Mouse (Mus musculus): ENCODE data around the gene Ypel2. TPM values are rescaled to one million over a fixed set of nuclear protein-coding genes. Genes with fewer than 3 reads are reported as not detected.
A peak's percentile ranks its signal among the peaks of the same experiment; 100 is the strongest.

Gene Ypel2
- total and polyA plus RNA-seq, 3 experiments: 0.23 to 0.52 TPM; not detected in 1

GRCm38 (mm10) chr11:86994330-86994729 is 823 bp upstream of the Ypel2 start (continued):
- no peak for TF ChIP-seq USF2 (IDR thresholded peaks at IDR 0.05; ENCODE audit: borderline replicate concordance in 1 of 2, insufficient read depth in 1 of 2, low read depth in 1 of 2, low read length in 2 of 2)
- TF ChIP-seq ZKSCAN1 (IDR thresholded peaks at IDR 0.05; ENCODE audit: low read depth, low read length): no peak
- no peak for TF ChIP-seq MAFK (IDR thresholded peaks at IDR 0.05; ENCODE audit: borderline replicate concordance, low read depth, low read length)
- 0 out of 2 replicates have a peak, but pooled peaks have one; percentile 32 for TF ChIP-seq UBTF (IDR thresholded peaks at IDR 0.05; ENCODE audit: borderline replicate concordance, insufficient read depth, low read depth, low read length)
- no peak for TF ChIP-seq TAL1 (IDR thresholded peaks at IDR 0.05; ENCODE audit: low read length)
- TF ChIP-seq TBP (IDR thresholded peaks at IDR 0.05; ENCODE audit: low read depth, low read length): no peak
- no peak for TF ChIP-seq MEF2A (IDR thresholded peaks at IDR 0.05; ENCODE audit: extremely low read depth, insufficient replicate concordance, low read depth, low read length, poor library complexity, severe bottlenecking)
- TF ChIP-seq ZNF384 (IDR thresholded peaks at IDR 0.05; ENCODE audit: low read depth, low read length): no peak
- no peak for TF ChIP-seq KAT2A (conservative IDR thresholded peaks at IDR 0.05; ENCODE audit: low read depth, low read length)
- no peak for TF ChIP-seq MYB (IDR thresholded peaks at IDR 0.05; ENCODE audit: low read depth, low read length)
- peak; percentile 71; the same call in 1 of the 2 replicates for TF ChIP-seq MAZ (IDR thresholded peaks at IDR 0.05; ENCODE audit: low read depth, low read length)
- 0 out of 2 replicates have a peak, but pooled peaks have one; percentile 56 for TF ChIP-seq CHD1 (IDR thresholded peaks at IDR 0.05; ENCODE audit: low read depth, low read length)
- peak in 1 of 2 experiments; percentile 59; a peak in 2 of 4 replicates for TF ChIP-seq EP300 (IDR thresholded peaks at IDR 0.05; ENCODE audit: low read depth in 1 of 2, low read length in 2 of 2)
- TF ChIP-seq MAX (IDR thresholded peaks at IDR 0.05; ENCODE audit: low read length): no peak
- TF ChIP-seq POLR2A (IDR thresholded peaks at IDR 0.05; ENCODE audit: control insufficient read depth in 1 of 2, insufficient read depth in 1 of 2, low read depth in 1 of 2, low read length in 2 of 2, poor library complexity in 1 of 2): no peak
- TF ChIP-seq HCFC1 (IDR thresholded peaks at IDR 0.05; ENCODE audit: low read depth, low read length): no peak
- TF ChIP-seq SMC3 (IDR thresholded peaks at IDR 0.05; ENCODE audit: low read depth, low read length): peak; percentile 5; the same call in 1 of the 2 replicates
- no peak for TF ChIP-seq MXI1 (IDR thresholded peaks at IDR 0.05; ENCODE audit: low read depth, low read length)
- peak; percentile 29; the same call in 1 of the 2 replicates for TF ChIP-seq ELF1 (IDR thresholded peaks at IDR 0.05; ENCODE audit: low read depth, low read length)

- DNase-seq (ENCODE audit: low read depth, low spot score): peak; percentile 28
- TF ChIP-seq NRF1 (IDR thresholded peaks at IDR 0.05; ENCODE audit: insufficient read depth, low read depth, low read length, poor library complexity, severe bottlenecking): no peak
- TF ChIP-seq ZC3H11A (IDR thresholded peaks at IDR 0.05; ENCODE audit: low read depth, low read length): no peak
- TF ChIP-seq RCOR1 (IDR thresholded peaks at IDR 0.05; ENCODE audit: low read depth, low read length): no peak
- TF ChIP-seq HCFC1 (IDR thresholded peaks at IDR 0.05; ENCODE audit: low read depth, low read length): no peak
- no peak for TF ChIP-seq MYC (IDR thresholded peaks at IDR 0.05; ENCODE audit: low read depth, low read length)
- no peak for TF ChIP-seq ELF1 (IDR thresholded peaks at IDR 0.05; ENCODE audit: low read depth, low read length)
- TF ChIP-seq ETS1 (IDR thresholded peaks at IDR 0.05; ENCODE audit: low read depth, low read length): no peak
- no peak for TF ChIP-seq CTCF (IDR thresholded peaks at IDR 0.05 in 2 of 3, conservative IDR thresholded peaks at IDR 0.05 in 1 of 3; ENCODE audit: control insufficient read depth in 1 of 3, insufficient read depth in 1 of 3, low read depth in 2 of 3, low read length in 3 of 3, poor library complexity in 1 of 3, severe bottlenecking in 1 of 3)
- no peak for TF ChIP-seq CHD2 (IDR thresholded peaks at IDR 0.05; ENCODE audit: low read length)
- TF ChIP-seq POLR2AphosphoS2 (IDR thresholded peaks at IDR 0.05; ENCODE audit: low read length): no peak
Measured at GRCm38 (mm10) chr11:86992461-86992988, 982 bp downstream of the Ypel2 start.

More at GRCm38 (mm10) chr11:86992461-86992988, 982 bp downstream of the Ypel2 start:
- Histone ChIP-seq H3K27ac (ENCODE audit: control insufficient read depth, low read depth, low read length) (no peak overlapping the region), H3K79me2 (ENCODE audit: control insufficient read depth, insufficient read depth, low read length, poor library complexity) (no peaks in the 10 kb centered on the region; the same call in 1 of the 2 replicates), H3K27me3 (ENCODE audit: control insufficient read depth in 1 of 2, insufficient read depth in 2 of 2, low read length in 2 of 2) (no peaks in the 10 kb centered on the region), H3K9me3 (replicated peaks; ENCODE audit: insufficient read depth, low read length) (no peaks in the 10 kb centered on the region), H3K9ac (ENCODE audit: control insufficient read depth, low read depth, low read length, poor library complexity, severe bottlenecking) (peak overlapping the region; percentile 69), H3K36me3 (ENCODE audit: control insufficient read depth in 1 of 2, insufficient read depth in 2 of 2, low read length in 2 of 2) (peaks cover 0 to 22% of the 10 kb centered on the region in 2 experiments; a peak in 2 of 4 replicates), H3K4me3 (ENCODE audit: control insufficient read depth in 1 of 2, insufficient read depth in 1 of 2, low read depth in 2 of 2, low read length in 2 of 2) (peak overlapping the region; percentile 77 to 95), H3K4me1 (ENCODE audit: control insufficient read depth in 1 of 2, insufficient read depth in 2 of 2, low read length in 2 of 2) (peaks cover 13 to 18% of the 10 kb centered on the region in 2 experiments)
